Mouse (Mus musculus): ENCODE data around the gene 6430531B16Rik.

The 6430531B16Rik gene

GRCm38 (mm10) chr7:139970979-139971378 lies 7.6 kb downstream of the 6430531B16Rik start:
- in situ Hi-C loops (cut with MboI; ENCODE audit: low sequenced_read_pairs), result no loop called here

GRCm38 (mm10) chr7:139970216-139970919 lies 8.2 kb downstream of the 6430531B16Rik start:
- in situ Hi-C loops (cut with MboI; ENCODE audit: low sequenced_read_pairs), result no loop called here

GRCm38 (mm10) chr7:139969348-139970130 lies 9.0 kb downstream of the 6430531B16Rik start:
- in situ Hi-C loops (cut with MboI; ENCODE audit: low sequenced_read_pairs), result no loop called here

DNA sequence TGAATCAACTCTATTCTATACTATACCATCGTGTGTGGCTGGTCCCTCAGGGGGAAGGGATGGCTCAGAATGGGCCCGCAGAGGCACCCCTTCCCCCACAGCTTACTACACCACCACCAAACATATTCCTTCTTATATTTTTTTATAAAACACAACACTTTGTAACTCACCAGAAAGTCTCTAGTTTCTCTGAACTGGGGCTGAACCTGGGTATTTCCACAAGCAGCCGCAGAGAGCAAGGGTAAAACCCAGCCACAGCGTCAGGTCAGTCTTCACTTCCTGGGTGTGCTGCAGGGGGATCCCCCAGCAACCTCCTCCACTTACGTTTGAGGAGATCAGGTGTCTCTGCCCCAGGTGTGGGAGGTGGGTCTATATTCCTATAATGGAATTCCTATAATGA lies 10.1 kb downstream of the 6430531B16Rik start:
- in situ Hi-C loops (cut with MboI; ENCODE audit: low sequenced_read_pairs), result no loop called here

DNA sequence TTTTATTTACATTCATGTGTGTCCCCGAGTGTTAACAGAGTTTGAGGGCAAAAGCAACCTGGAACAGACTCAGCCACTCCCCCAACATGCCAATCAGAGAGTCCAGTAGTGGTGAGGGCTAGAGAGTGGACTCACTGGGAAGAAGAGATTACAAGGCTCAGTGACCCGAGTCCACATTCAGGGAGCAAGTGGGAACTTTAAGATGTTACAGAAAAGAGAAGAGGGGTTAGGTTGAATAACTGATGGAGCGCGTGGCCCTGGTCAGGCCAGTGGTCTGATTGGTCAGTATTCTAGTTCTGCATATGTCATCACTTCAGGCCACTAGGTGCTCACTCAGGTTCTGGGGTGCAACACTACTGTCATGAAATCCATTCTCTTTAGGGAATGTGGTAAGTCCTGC lies 11.4 kb downstream of the 6430531B16Rik start:
- in situ Hi-C loops (cut with MboI; ENCODE audit: low sequenced_read_pairs), result no loop called here

GRCm38 (mm10) chr7:139963814-139964213 lies 14.7 kb downstream of the 6430531B16Rik start:
- in situ Hi-C loops (cut with MboI; ENCODE audit: low sequenced_read_pairs), result no loop called here

DNA sequence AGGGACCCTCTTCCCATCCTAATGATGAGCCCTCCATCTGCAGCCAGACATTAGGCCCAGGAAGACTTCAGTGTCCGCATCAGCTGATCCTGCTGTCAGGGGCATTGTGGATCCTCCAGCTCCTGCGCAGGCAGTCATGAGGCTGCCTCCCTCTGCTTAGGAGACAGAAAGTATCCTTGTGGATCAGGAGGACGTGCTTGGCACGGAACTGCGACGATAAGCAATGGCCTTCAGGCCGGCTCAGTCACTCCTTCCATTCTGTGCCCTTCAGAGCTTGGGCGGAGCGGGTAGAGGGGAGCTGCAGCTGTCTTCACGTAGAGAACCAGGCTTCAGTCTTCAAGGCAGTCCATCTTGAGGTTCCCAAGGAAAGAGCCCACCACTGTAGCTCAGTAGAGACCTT lies 17.4 kb downstream of the 6430531B16Rik start:
- in situ Hi-C loops (cut with MboI; ENCODE audit: low sequenced_read_pairs), result no loop called here

- in situ Hi-C loops (cut with MboI; ENCODE audit: low sequenced_read_pairs), result no loop called here
Observed at GRCm38 (mm10) chr7:139957958-139958357, 20.6 kb downstream of the 6430531B16Rik start.

- in situ Hi-C loops (cut with MboI; ENCODE audit: low sequenced_read_pairs), result no loop called here
Observed at GRCm38 (mm10) chr7:139957437-139957836, 21.1 kb downstream of the 6430531B16Rik start.

- in situ Hi-C loops (cut with MboI; ENCODE audit: low sequenced_read_pairs), result no loop called here
Observed at GRCm38 (mm10) chr7:139956658-139957057, 21.9 kb downstream of the 6430531B16Rik start.

- in situ Hi-C loops (cut with MboI; ENCODE audit: low sequenced_read_pairs), result no loop called here
Observed at GRCm38 (mm10) chr7:139955505-139955904, 23.1 kb downstream of the 6430531B16Rik start.

DNA sequence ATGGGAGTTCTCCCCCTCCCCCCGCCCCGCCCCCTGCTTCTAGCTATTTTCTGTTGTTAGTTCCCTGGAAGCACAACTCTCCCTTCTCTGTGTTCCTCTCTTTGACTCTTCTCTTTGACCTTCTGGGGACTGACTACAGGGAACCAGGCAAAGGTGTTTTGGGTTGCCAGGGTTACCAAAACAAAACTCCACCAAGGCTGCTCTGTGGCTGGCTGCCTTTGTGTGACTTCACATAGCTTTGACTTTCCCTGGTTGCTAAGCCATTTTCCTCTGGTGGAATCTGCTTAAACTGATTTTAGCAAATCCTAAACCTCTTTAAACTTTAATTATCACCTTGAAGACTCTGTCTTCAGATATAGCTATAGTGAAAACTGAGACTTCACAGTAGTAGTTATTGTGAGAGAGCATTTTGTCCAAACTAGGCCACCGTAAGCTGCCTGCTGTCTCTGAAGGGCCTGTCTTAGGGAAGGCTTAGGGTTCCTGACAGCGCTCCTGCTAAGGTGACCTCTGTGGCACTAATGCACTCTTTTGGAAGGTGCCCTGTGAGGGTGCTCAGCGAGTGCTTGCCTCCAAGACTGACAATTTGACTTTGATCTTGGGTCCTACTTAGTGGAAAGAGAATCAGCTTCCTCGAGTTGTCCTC lies 26.4 kb downstream of the 6430531B16Rik start:
- in situ Hi-C loops (cut with MboI; ENCODE audit: low sequenced_read_pairs), result no loop called here

DNA sequence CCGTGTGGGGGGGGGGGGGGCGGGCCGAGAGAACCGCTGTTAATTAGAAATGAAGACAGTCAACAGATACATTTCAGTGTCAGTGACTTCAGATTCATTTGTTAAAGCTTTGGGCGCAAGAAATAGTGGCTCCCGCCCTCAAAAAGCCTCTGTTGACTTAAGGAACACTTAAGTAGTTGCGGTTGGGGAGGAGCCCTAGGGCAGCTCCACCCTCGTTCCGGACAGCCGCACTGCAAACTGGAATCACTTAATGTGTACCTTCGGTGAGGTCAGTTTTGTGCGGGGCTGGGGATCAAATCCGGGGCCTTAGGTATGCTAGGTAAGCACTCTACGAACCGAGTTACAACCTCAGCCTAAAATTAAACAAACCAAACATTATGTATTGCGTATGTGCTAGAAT lies 27.5 kb downstream of the 6430531B16Rik start:
- in situ Hi-C loops (cut with MboI; ENCODE audit: low sequenced_read_pairs), result no loop called here

- in situ Hi-C loops (cut with MboI; ENCODE audit: low sequenced_read_pairs), result no loop called here
Observed at GRCm38 (mm10) chr7:139950283-139950971, 28.1 kb downstream of the 6430531B16Rik start.

- in situ Hi-C loops (cut with MboI; ENCODE audit: low sequenced_read_pairs), result no loop called here
Observed at GRCm38 (mm10) chr7:139949893-139950282, 28.7 kb downstream of the 6430531B16Rik start.

DNA sequence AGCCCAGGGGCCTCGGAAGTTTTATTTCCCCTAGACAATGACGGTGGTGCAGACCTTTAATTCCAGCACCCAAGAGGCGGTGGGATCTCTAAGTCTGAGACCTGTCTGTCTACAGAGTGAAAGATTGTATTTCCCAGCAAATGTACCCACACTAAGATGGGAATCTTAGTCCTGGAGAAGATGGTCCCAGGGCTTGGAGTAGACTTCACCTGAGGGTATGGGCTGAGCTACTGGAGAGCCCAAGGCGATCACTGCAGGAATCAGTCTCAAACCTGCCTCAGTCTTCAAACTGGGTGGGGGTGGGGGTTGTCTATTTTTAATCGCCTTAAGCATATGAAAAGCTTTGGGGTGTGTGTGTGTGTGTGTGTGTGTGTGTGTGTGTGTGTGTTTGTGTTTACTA lies 32.5 kb downstream of the 6430531B16Rik start:
- in situ Hi-C loops (cut with MboI; ENCODE audit: low sequenced_read_pairs), result no loop called here

DNA sequence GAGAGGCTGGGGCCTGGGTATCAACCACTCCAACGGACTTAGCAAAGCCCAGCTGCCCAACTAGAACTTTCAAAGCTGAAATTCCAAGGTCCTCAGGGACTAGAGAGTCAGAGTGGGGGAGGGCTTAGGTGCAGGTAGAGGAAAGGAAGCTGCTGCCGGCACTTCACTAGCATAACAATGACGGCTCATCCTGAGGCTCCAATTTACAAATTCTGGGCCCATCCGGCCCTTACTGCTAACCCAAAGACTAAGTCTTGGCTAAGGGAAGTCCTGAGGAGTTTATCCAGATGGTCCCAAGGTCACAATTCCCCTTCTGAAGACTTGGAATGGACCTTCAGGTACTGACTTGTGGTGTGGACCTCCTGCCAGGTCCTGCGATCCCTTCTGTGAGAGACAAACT lies 33.0 kb downstream of the 6430531B16Rik start:
- in situ Hi-C loops (cut with MboI; ENCODE audit: low sequenced_read_pairs), result no loop called here

- in situ Hi-C loops (cut with MboI; ENCODE audit: low sequenced_read_pairs), result no loop called here
Observed at GRCm38 (mm10) chr7:139944291-139945240, 34.0 kb downstream of the 6430531B16Rik start.

DNA sequence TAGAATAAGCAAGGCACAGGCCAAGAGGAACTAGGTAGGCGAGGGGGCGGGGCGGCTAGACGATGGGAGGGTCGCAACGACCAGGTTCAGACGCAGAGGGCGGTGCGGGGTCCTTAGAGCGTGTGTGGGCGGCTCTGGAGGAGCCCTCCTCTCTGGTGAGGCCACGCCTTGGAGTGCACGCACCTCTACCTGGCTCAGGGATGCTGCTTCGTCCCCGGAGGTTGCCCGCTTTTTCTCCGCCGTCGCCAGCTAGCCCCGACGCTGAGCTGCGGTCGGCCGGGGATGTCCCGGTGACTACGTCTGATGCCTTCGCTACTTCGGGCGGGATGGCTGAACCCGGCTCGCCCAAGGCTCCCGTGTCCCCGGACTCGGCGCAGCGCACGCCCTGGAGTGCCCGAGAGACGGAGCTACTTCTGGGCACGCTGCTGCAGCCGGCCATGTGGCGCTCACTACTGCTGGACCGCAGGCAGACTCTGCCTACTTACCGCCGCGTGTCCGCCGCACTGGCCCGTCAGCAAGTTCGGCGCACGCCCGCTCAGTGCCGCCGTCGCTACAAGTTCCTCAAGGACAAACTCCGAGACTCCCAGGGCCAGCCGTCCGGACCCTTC lies 34.8 kb downstream of the 6430531B16Rik start, which contains the start of gene Utf1:
TSS of gene Utf1 (plus strand) at position 116 of the 608 bp plus-strand sequence.
- in situ Hi-C loops (cut with MboI; ENCODE audit: low sequenced_read_pairs), result no loop called here
